Mouse (Mus musculus): ENCODE data around the gene Srxn1.
"Not testable (repeated sequence)": the region's sequence is repeated elsewhere in the genome, so short reads cannot be mapped to it uniquely, and the experiment has no call there.

The Srxn1 gene

DNA sequence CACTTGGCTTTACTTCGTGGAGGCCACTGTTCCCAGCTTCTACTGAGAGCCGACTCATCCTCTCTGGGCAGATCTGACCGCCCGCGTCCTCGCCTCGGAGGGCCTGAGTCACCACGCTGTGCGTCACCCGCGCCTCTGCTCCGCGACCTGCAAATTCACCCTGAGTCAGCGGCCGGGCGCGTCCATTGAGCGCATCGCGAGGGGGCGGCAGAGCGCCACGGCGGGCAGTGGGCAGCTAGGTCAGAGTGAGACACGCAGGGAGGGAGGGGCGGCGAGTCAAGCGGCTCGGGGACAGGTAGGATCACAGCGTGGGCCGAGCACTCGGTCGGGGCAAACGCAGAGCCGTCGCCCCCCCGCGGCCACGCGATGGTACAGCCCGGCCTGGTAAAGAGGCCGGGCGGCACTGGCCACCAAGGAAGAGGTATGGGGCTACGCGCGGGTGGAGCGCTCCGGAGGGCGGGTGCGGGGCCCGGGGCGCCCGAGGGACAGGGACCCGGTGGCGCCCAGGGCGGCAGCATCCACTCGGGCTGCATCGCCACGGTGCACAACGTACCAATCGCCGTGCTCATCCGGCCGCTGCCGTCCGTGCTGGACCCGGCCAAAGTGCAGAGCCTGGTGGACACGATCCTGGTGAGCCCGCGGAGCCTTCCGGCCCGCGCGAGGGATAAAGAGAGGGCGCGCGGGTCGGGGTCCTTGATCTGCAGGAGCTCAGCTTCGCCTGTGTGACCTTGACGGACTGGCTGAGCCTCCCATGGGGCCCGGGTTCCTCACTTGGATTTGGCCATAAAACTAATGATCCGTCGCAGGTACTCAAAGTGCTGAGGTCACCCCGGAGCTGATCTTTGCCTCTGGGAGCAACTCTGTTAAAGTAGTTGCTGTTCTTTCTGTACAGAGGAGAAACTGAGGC, at the start of gene Srxn1:
Srxn1 (plus strand) TSS at position 199 of the 907 bp plus-strand sequence.
- DNase-seq (ENCODE audit: inconsistent age in 2 of 2, low spot score in 1 of 2): peak; percentile 98 to 99

DNA sequence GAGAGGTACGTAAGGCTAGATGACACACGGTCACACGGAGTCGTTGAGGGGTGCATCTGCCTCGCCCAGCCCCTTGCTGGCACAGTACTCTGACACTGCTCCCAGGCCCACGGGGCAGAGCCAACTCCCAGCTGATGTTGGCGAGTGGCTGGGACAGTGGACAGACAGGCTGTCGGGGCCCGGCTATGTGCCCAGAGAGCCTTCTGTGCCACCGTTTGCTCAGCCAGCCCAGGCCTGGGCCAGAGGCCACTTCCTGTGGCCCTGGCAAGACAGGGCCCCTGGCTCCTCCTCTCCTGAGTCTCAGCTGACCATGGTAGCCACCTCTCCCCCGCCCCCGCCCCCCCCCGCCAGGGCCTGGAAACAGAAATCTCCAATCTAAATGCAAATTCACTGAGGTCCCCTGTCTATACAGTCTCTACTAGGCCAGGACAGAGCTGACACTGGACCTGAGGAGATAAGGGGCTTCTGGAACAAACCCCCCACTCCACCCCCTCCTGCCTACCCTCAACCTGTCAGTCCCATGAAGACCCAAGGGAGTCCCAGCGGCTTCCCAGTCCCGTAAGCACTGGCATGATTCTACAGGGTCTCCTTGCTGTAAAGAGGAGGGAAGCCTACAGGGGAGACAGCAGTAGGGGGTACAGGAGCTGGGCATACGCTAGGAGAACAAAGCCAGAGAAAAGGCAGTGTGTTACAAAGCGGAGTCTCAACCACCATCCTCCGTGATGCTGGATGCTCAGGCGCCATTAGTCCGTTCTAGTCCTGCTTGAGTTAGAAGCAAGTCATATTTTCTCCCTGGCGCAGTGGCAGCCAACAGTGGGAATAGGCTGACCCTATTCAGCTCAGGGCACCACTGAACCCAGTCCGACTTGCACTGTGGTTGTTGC, 48.7 kb upstream of the Srxn1 start:
- DNase-seq (ENCODE audit: inconsistent age in 2 of 2, low spot score in 1 of 2): no peak

DNA sequence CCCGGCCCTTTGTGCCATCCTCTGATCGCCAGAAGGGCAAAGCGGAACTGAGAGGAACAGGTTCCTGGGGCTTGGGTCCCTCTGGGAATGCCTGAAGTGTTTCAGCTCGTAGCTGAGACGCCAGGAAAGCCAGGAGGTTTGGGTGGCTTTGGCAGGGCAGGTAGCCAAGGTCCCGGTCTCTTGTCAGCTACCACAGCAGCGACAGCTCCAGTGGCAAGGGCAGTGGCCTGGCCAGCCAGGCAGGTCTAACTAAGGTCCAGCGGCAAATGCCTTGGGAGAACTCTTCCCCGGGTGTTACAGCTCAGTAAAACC, 48.1 kb upstream of the Srxn1 start:
- no peak for DNase-seq (ENCODE audit: inconsistent age in 2 of 2, low spot score in 1 of 2)

DNA sequence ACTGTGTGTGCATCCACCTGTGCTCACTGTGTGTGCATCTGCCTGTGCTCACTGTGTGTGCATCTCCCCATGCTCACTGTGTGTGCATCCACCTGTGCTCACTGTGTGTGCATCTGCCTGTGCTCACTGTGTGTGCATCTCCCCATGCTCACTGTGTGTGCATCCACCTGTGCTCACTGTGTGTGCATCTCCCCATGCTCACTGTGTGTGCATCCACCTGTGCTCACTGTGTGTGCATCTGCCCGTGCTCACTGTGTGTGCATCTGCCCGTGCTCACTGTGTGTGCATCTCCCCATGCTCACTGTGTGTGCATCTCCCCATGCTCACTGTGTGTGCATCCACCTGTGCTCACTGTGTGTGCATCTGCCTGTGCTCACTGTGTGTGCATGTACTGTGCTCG, 42.5 kb upstream of the Srxn1 start:
- DNase-seq (ENCODE audit: inconsistent age in 2 of 2, low spot score in 1 of 2): not testable (repeated sequence)

DNA sequence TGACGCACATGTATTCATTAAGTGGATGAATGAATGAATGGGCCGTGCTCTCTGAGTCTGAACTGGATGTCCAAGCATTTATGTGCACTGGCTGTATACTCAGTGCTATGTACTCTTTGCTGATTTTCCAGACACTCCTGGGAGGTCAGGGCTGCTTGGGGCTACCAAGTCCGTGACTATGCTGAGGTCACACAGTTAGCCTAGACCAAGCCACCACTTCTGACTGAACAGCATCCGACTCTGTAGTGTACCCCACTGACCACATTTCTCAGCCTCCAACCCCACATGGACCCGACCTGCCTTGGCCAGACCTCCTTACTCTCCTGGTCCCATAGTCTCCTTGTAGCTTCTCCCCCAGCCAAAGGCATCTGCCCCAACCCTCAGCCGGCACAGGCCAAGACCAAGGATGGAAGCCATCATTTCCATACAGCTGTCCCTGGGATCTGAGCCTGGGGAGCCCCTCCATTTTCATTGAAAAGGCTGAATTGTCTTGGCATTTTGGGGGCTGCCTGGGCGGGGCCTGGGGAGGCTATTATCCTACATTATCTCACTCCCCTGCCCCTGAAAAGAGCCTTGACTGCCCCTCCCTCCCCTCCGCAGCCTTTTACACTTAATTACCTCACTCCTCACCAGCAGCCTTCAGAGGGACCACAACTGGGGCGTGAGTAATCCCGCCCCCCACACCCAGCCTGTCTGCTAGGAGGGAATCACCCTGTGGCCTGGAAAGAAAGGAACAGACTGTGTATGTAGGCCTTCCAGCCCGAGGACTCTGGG, 36.5 kb upstream of the Srxn1 start:
- no peak for DNase-seq (ENCODE audit: inconsistent age in 2 of 2, low spot score in 1 of 2)

DNA sequence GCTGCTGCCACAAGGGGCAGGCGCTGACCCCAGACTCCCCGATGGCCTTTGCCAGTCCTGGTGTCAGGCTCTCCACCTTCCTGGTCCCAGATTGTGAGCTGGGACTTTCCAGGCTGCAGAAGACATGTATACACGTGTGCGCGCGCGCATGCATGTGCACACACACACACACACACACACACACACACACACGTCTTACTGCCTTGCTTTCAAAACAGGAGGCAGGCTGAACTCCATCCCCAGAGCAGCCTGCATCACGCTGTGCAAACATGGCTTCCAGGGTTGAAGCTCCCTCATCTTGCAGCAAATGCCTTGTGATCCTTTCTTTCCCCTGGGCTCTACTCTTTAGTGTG, 35.9 kb upstream of the Srxn1 start:
- no peak for DNase-seq (ENCODE audit: inconsistent age in 2 of 2, low spot score in 1 of 2)

DNA sequence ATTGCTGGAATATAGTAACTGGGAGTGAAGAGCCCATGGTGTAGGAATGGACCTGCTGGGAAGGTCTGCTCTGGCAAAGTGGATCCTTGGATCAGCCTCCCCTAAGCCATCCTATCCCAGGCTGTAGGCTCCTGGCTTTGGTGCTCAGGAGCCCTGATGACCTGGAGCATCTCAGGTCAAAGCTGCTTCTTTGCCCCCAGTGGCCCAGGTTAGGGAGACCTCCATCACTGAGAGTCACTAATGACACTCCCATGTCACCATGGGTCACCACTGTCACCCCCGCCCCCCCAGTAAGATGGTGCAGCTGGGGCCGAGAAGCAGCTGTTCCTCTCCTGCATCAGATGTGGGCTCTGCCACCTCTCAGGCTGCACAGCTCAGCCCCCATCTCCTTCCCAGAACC, 35.4 kb upstream of the Srxn1 start:
- DNase-seq (ENCODE audit: inconsistent age in 2 of 2, low spot score in 1 of 2): no peak

DNA sequence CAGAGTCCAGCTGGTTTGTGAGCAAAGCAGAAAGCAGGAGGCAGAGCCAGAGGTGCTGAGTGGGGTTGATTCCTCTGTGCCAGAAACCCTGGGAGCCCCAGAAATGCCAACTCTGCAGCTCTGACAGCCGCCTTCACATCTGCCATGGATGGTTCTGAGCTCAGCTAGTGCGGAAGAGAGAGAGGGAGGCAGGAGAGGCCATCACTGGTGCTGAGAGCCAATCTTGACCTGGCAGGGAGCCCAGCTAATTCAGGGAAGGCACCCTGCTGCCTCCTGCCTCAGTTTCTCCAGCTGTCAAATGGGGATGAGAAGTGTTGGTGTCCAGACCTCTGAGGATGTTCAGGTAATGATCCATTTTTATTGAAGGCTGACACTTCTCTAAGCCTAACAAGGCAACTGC, 30.8 kb upstream of the Srxn1 start:
- no peak for DNase-seq (ENCODE audit: inconsistent age in 2 of 2, low spot score in 1 of 2)

DNA sequence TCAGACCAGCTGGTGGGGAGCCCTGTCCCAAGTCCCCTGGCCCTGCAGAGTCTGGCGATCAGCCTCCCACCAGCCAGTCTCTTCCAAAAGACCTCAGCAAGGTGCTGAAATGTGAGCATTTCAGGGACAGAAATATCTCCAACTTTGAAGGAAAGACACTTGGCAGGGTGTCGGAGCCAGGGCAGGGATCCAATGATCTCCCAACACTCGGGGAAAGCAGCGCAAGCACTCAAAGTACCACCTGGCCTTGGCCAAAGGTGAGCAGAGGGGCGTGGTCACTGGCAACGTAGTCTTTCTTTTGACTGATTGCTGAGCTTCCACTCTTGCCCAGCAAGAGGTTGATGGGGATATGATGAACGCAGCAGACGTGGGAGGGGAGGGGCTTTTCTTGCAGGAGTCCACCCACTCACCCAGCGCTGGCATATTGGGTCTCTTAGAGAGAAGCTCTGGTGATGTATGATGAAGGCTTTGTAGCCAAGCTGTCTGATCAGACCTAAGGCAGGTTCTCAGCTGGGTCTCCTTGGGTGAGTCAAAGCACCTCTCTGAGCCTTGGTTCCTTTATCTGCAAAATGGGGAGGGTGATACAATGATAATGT, 29.9 kb upstream of the Srxn1 start:
- no peak for DNase-seq (ENCODE audit: inconsistent age in 2 of 2, low spot score in 1 of 2)

DNA sequence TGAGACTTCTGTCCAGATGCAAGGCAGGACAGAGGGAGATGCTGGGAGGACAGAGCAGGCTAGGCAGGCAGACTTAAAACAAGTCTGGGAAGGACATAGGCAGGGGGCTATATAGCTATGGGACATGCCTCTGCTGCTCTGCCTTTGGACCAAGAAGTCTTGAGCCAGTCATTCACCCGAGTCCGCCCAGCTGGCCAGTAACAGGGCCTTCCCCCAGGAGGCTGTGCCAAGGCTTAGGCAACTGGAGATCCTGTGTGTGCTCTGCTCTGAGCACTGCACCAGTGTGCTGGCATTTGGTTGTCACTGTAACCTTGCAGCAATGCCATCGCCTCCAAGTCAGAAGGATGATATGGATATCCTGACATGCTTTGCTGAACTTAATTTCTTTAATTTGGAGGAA, 28.0 kb upstream of the Srxn1 start:
- DNase-seq (ENCODE audit: inconsistent age in 2 of 2, low spot score in 1 of 2): no peak

DNA sequence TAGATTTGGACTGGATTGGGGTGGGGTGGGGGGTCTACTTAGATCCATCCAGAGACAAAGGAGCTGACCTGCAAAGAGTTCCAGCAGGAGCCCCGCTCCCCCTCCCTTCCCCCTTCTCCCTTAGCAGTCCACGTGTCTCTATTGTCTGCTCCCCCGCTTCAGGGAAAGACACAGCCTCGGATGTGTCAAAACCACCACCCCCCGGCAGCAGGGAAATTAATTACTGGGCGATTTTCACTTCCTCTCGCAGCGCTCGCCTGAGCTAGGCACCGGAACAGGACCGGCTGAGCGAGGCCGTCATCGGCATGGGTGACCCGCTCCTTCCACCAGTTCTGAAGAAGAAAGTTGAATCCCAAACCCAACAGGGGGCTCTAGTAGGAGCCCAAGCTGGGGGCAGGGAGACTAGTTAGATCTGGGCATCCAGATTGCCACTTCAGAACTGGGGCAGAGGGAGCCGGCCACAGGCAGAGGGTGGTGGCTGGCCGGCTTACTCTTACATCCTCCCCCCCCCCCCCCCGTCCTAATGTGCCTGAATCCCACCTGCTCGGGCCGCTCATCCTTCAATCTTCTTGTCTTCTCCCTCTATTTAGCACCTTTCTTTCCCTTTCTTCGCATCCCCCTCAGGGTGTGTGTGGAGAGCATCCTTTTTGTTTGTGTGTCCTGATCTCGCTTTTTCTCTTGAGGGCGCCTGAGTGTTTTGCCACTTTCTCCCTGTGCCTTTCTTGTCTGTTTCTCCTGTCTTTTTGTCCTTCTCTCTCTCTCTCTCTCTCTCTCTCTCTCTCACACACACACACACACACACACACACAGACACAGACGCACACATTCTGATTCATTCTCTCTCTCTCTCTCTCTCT, 24.4 kb upstream of the Srxn1 start, which contains the start of gene Scrt2:
Scrt2 (plus strand) TSS at position 845 of the 857 bp plus-strand sequence.
- DNase-seq (ENCODE audit: inconsistent age in 2 of 2, low spot score in 1 of 2): peak in 1 of 2 experiments; percentile 53

DNA sequence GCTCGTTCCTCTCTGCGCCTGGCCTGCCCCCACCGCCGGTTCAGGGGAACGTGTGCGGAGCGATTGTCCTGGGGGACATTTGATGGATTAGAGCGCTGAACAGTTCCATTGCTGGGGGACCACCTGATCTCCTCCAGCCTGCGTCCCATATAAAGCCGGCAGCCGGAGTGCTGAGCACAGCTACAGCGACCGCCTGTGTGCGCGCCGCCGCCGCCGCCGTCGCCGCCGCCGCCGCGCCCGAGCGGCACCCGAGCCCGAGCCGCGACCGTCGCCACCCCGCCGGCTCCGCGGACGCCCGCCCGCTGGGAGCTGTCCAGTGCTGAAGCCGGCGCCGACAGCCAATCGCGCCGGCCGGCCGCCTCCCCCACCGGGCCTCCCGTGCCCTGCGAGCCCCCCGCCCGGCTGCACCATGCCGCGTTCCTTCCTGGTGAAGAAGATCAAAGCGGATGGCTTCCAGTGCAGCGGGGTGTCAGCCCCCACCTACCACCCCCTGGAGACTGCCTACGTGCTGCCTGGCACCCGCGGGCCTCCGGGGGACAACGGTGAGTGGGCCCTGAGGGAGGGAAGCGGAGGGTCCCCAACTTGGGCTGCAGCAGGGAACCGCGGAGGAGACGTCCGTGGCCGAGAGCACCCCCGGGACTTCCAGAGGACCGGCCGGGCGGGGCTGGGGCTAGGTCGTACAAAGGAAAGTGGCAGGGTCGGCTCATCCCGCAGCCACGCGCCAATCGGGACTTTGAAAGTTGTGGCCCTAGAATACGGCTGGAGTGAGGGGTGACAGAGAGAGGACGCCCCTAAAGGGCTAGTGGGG, 23.5 kb upstream of the Srxn1 start:
- DNase-seq (ENCODE audit: inconsistent age in 2 of 2, low spot score in 1 of 2): peak; percentile 86 to 93

DNA sequence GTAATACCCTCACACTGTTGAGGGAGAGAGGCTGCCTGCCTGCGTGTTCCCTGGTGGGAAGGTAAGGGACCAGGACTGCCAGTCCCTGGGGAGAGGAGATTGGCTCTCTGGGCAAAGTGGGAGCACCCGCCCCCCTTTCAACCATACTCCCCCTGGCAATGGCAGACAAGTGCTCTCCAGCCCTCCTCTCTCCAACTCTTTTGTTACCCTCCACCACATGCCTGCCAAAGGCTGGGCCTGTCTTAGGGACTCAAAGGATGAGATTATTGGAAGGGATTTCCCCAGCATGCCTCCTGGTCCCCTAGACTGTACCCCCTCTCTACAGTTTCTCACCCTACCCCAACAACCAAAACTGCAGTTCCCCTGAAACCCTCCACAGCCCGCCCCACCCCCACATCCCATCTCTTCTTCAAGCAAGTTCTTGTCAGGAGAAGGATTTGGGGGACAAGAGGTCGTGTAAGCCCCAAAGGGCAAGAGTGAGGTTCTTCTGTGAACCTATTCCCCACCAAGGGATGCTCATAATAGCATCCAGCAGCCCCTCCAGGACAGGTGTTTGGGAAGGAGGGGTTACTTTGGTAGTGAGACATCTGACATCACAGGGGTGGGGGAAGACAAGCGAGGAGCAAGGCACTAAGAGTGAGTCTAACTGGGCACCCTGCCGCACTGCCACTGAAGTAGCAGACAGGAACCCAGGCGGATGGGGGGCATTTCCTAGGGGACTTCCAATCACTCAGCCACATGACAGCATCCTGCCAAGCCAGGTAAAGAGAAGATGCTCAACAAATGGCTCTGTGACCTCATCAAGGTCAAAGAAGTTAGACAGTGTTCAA, 22.6 kb upstream of the Srxn1 start:
- peak in 1 of 2 experiments; percentile 33 for DNase-seq (ENCODE audit: inconsistent age in 2 of 2, low spot score in 1 of 2)

DNA sequence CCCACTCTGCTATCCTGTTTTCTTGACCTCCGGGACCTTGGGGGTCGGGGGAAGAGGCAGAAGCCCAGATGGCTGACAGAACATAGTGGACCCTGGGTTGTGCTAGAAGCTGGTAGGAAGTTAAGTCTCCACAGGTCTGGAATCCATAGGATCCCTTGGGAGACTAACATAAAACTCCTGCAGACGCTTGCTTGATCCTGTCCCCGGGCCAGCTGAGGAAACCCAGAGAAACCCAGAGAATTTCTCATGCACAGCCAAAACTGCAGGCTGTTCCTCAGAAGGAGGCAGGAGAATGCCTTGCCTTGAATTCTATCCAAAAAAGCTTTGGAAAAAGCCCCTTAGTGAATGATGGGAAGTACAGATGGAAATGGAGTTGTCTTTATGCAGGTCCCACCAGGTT, 21.9 kb upstream of the Srxn1 start:
- no peak for DNase-seq (ENCODE audit: inconsistent age in 2 of 2, low spot score in 1 of 2)

DNA sequence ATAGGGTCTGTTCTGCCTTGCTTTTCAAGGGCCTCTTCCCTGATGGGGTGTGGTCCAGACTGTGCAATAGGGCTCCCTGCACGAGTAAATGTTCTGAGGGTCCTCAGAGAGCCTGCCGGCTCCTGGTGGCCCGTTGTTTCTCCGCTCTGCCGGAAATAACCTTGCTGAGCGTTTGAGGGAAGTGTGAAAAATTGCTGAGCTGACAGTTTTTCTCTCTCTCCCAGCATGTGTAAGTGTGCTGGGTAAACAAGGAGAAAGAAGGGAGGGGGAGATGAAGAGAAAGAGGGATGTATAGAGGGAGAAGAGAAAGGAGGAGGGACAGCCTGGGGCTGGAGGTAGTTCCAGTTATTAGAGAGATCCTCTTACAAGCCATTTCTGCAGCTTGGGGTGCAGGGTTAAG, 21.0 kb upstream of the Srxn1 start:
- DNase-seq (ENCODE audit: inconsistent age in 2 of 2, low spot score in 1 of 2): no peak

DNA sequence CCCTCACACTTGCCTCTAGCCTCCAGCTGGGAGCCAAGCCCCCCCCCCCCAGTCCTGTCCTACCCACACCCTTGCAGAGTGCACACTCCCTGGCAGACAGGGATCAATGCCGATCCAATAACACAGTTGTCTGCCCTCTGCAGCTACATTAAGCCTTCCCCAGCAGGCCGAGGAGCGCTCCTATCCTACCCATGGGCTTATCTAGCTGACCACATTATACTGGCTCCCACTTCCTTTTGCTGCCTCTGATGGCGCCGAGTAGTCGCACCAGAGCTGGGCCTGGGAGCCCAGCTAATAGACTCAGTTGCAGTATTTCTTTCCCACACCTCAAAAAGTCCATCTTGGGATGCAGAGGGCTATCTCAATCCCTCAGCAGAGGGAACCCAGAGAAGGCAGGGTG, 19.9 kb upstream of the Srxn1 start:
- no peak for DNase-seq (ENCODE audit: inconsistent age in 2 of 2, low spot score in 1 of 2)

DNA sequence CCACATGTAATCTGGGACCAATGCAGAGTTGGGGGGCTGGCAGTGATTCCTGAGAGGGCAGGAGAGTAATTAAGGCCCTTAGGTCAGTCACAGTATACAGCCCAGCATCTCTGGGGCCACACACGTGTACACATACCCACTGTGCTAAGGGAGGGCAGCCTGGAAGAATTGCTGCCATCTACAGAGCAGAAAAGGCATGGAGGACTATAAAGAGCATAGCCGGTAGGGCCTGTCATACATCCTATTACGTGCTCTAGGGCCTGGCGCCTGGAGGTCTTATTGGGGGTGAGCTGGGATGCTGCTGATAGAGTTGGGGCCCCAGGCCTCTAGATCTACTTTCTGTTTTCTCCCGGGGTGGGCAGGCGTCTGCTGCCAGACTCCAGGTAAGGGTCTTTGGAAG, 18.9 kb upstream of the Srxn1 start:
- no peak for DNase-seq (ENCODE audit: inconsistent age in 2 of 2, low spot score in 1 of 2)

DNA sequence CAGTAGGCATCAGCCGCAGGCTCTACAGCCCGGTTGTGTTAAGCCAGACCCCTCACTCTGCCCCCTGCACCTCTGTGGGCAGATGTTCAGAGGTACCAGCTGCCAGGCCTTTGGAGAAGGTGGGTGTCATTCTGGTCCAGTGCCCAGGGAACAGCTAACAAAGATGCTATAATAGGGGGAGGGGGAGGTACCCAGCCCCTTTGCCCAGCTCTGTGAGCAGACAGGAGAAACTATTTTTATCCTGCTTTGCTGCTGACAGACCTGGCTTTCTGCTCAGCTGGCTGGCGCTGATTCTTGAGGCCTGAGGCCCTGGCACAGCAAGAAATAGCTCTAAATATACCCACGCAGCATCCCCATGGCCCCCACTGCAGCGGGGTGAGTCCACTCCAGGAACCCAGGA, 18.2 kb upstream of the Srxn1 start:
- DNase-seq (ENCODE audit: inconsistent age in 2 of 2, low spot score in 1 of 2): no peak

Data from adrenal gland, adult (tissue).